Mouse (Mus musculus): ENCODE measurements around the gene Ncor2.

GRCm38 (mm10) chr5:125080787-125081317 lies 98.2 kb downstream of the Ncor2 start:
- no peak for TF ChIP-seq TBP (IDR thresholded peaks at IDR 0.05; ENCODE audit: low read depth, low read length)
- TF ChIP-seq CTCF (IDR thresholded peaks at IDR 0.05 in 2 of 3, conservative IDR thresholded peaks at IDR 0.05 in 1 of 3; ENCODE audit: control insufficient read depth in 1 of 3, insufficient read depth in 1 of 3, low read depth in 2 of 3, low read length in 3 of 3, poor library complexity in 1 of 3, severe bottlenecking in 1 of 3) = no peak
- no peak for TF ChIP-seq POLR2AphosphoS5 (IDR thresholded peaks at IDR 0.05; ENCODE audit: borderline replicate concordance, low read depth, low read length)
- no peak for TF ChIP-seq EP300 (IDR thresholded peaks at IDR 0.05; ENCODE audit: low read depth in 1 of 2, low read length in 2 of 2)
- TF ChIP-seq NRF1 (IDR thresholded peaks at IDR 0.05; ENCODE audit: insufficient read depth, low read depth, low read length, poor library complexity, severe bottlenecking) = no peak
- TF ChIP-seq ZNF384 (IDR thresholded peaks at IDR 0.05; ENCODE audit: low read depth, low read length) = no peak
- no peak for TF ChIP-seq TCF12 (IDR thresholded peaks at IDR 0.05; ENCODE audit: low read depth, low read length)
- TF ChIP-seq UBTF (IDR thresholded peaks at IDR 0.05; ENCODE audit: borderline replicate concordance, insufficient read depth, low read depth, low read length) = no peak
- TF ChIP-seq POLR2A (IDR thresholded peaks at IDR 0.05; ENCODE audit: control insufficient read depth in 1 of 2, insufficient read depth in 1 of 2, low read depth in 1 of 2, low read length in 2 of 2, poor library complexity in 1 of 2) = no peak
- no peak for TF ChIP-seq USF1 (IDR thresholded peaks at IDR 0.05; ENCODE audit: low read depth, low read length)
- TF ChIP-seq MEF2A (IDR thresholded peaks at IDR 0.05; ENCODE audit: extremely low read depth, insufficient replicate concordance, low read depth, low read length, poor library complexity, severe bottlenecking) = no peak
